Mouse (Mus musculus) kidney, embryonic 14.5 days (tissue): ENCODE data around the gene Gper1. TPM values are rescaled to one million over a fixed set of nuclear protein-coding genes. Genes with fewer than 3 reads are reported as not detected.
A peak's percentile ranks its signal among the peaks of the same experiment; 100 is the strongest.
"Not testable (repeated sequence)": the region's sequence is repeated elsewhere in the genome, so short reads cannot be mapped to it uniquely, and the experiment has no call there.

Experiments
- ATAC-seq: fragments of 200-750 bp; cut with Nextera tagmentation; 2 replicates; pipeline ENCODE4 v1.8.0; 2017; ENCODE audit warnings: moderate number of reproducible peaks, mild to moderate bottlenecking, moderate TSS enrichment, moderate library complexity; ENCODE audit not compliant: low FRiP score, low TSS enrichment
- H3K27ac ChIP-seq: fragments of 300-500 bp; sonication (generic); 2 replicates; pipeline ENCODE4 v1.5.1; 2014; ENCODE audit warnings: low read depth, mild to moderate bottlenecking, low read length, moderate library complexity, mixed read lengths
- H3K27me3 ChIP-seq: fragments of 300-500 bp; sonication (generic); 2 replicates; pipeline ENCODE4 v1.6.1; 2014; ENCODE audit warnings: mild to moderate bottlenecking, low read length; ENCODE audit not compliant: control insufficient read depth, insufficient read depth
- H3K36me3 ChIP-seq: fragments of 300-500 bp; sonication (generic); 2 replicates; pipeline ENCODE4 v1.6.1; 2014; ENCODE audit warnings: low read length, mixed read lengths; ENCODE audit not compliant: control insufficient read depth, insufficient read depth
- H3K4me1 ChIP-seq: fragments of 300-500 bp; sonication (generic); 2 replicates; pipeline ENCODE4 v1.6.1; 2014; ENCODE audit warnings: low read length, mixed read lengths; ENCODE audit not compliant: control insufficient read depth, insufficient read depth
- H3K4me2 ChIP-seq: fragments of 300-500 bp; sonication (generic); replicated peaks from 2 replicates; pipeline ENCODE4 v1.6.1; 2014; ENCODE audit warnings: low read depth, mild to moderate bottlenecking, low read length
- H3K4me3 ChIP-seq: fragments of 300-500 bp; sonication (generic); 2 replicates; pipeline ENCODE4 v1.5.1; 2014; ENCODE audit warnings: mild to moderate bottlenecking, low read length
- H3K9ac ChIP-seq: fragments of 300-500 bp; sonication (generic); 2 replicates; pipeline ENCODE4 v1.6.1; 2014; ENCODE audit warnings: low read depth, mild to moderate bottlenecking, low read length, moderate library complexity
- H3K9me3 ChIP-seq: fragments of 300-500 bp; sonication (generic); 2 replicates; pipeline ENCODE4 v1.6.1; 2016; ENCODE audit warnings: low read length; ENCODE audit not compliant: control insufficient read depth
- WGBS: fragments of 180-500 bp; shearing (Covaris S2); extraction: QIAGEN DNeasy Blood & Tissue Kit; methylation state at CpG from one replicate; pipeline ENCODE4 v1.1.7; 2014; 5-methylcytosine and 5-hydroxymethylcytosine counted together
- polyA plus RNA-seq: library from polyadenylated mRNA; unstranded; fragments of >200 nt; fragmentation: Nextera tagmentation; extraction: Ambion mirVana; gene quantifications from 2 replicates; pipeline ENCODE4 v1.2.1, GENCODE M21; 2014

Gper1 gene
- polyA plus RNA-seq, 1 experiment from 2014 or later = 3.4 TPM

- Histone ChIP-seq H3K27ac (peak overlapping the region; percentile 63; the same call in 1 of the 2 replicates), H3K4me2 (no peak overlapping the region), H3K4me3 (no peak overlapping the region), H3K27me3 (no peaks in the 10 kb centered on the region), H3K9me3 (no peaks in the 10 kb centered on the region), H3K4me1 (peaks cover 46% of the 10 kb centered on the region), H3K36me3 (0 out of 2 replicates have a peak, but pooled peaks cover 6% of the 10 kb centered on the region), H3K9ac (no peak overlapping the region; the same call in 1 of the 2 replicates)
- 60% methylated on average over 17 of the region's 17 CpGs for WGBS
- ATAC-seq = no peak
These were observed 34.0 kb upstream of the Gper1 start for GRCm38 (mm10) chr5:139388694-139389675.

- peak; percentile 64 for ATAC-seq
- 17% methylated on average over 6 of the region's 6 CpGs for WGBS
- Histone ChIP-seq H3K36me3 (0 out of 2 replicates have a peak, but pooled peaks cover 6% of the 10 kb centered on the region), H3K9ac (no peak overlapping the region), H3K27ac (peak overlapping the region; percentile 63; the same call in 1 of the 2 replicates), H3K4me3 (no peak overlapping the region), H3K9me3 (no peaks in the 10 kb centered on the region), H3K27me3 (no peaks in the 10 kb centered on the region), H3K4me2 (no peak overlapping the region), H3K4me1 (peaks cover 40% of the 10 kb centered on the region)
These were observed 33.3 kb upstream of the Gper1 start for GRCm38 (mm10) chr5:139389676-139390061.

- H3K9me3 ChIP-seq, H3K4me2 ChIP-seq, H3K9ac ChIP-seq, H3K36me3 ChIP-seq, H3K4me3 ChIP-seq, ATAC-seq, H3K27ac ChIP-seq, H3K27me3 ChIP-seq: not testable (repeated sequence)
- peaks cover 31% of the 10 kb centered on the region for H3K4me1 ChIP-seq
- 74% methylated on average over 5 of the region's 5 CpGs for WGBS
These were observed 32.4 kb upstream of the Gper1 start for GRCm38 (mm10) chr5:139390324-139391119.

GRCm38 (mm10) chr5:139391309-139391990, 31.5 kb upstream of the Gper1 start:
- Histone ChIP-seq H3K27me3 (no peaks in the 10 kb centered on the region), H3K4me3 (no peak overlapping the region), H3K27ac (no peak overlapping the region), H3K4me1 (peaks cover 27% of the 10 kb centered on the region), H3K4me2 (no peak overlapping the region), H3K36me3 (0 out of 2 replicates have a peak, but pooled peaks cover 6% of the 10 kb centered on the region), H3K9me3 (no peaks in the 10 kb centered on the region), H3K9ac (no peak overlapping the region)
- no peak for ATAC-seq
- WGBS = 70% methylated on average over 11 of the region's 11 CpGs

GRCm38 (mm10) chr5:139392219-139393196, 30.4 kb upstream of the Gper1 start:
- Histone ChIP-seq H3K27ac (no peak overlapping the region), H3K9ac (no peak overlapping the region), H3K27me3 (no peaks in the 10 kb centered on the region), H3K4me1 (peaks cover 23% of the 10 kb centered on the region), H3K4me2 (no peak overlapping the region), H3K4me3 (no peak overlapping the region), H3K36me3 (0 out of 2 replicates have a peak, but pooled peaks cover 6% of the 10 kb centered on the region), H3K9me3 (no peaks in the 10 kb centered on the region)
- WGBS = 93% methylated on average over 37 of the region's 37 CpGs
- no peak for ATAC-seq

GRCm38 (mm10) chr5:139393197-139393588, 29.8 kb upstream of the Gper1 start:
- H3K9ac ChIP-seq = no peak overlapping the region
- 0 out of 2 replicates have a peak, but pooled peaks cover 6% of the 10 kb centered on the region for H3K36me3 ChIP-seq
- H3K4me3 ChIP-seq = no peak overlapping the region
- no peak overlapping the region for H3K4me2 ChIP-seq
- no peak overlapping the region for H3K27ac ChIP-seq
- H3K27me3 ChIP-seq = no peaks in the 10 kb centered on the region
- H3K4me1 ChIP-seq = peaks cover 16% of the 10 kb centered on the region
- WGBS = 91% methylated on average over 16 of the region's 16 CpGs
- ATAC-seq = no peak
- H3K9me3 ChIP-seq = no peaks in the 10 kb centered on the region

- no peaks in the 10 kb centered on the region for H3K9me3 ChIP-seq
- H3K4me2 ChIP-seq = no peak overlapping the region
- H3K4me3 ChIP-seq = no peak overlapping the region
- H3K9ac ChIP-seq = no peak overlapping the region
- 66% methylated on average over 7 of the region's 7 CpGs for whole genome bisulfite sequencing
- peaks cover 5% of the 10 kb centered on the region; the same call in 1 of the 2 replicates for H3K4me1 ChIP-seq
- no peaks in the 10 kb centered on the region for H3K27me3 ChIP-seq
- H3K36me3 ChIP-seq = 0 out of 2 replicates have a peak, but pooled peaks cover 6% of the 10 kb centered on the region
- no peak overlapping the region for H3K27ac ChIP-seq
- no peak for ATAC-seq
These were observed 28.6 kb upstream of the Gper1 start for GRCm38 (mm10) chr5:139394399-139394798.
